Mouse (Mus musculus): Measurements from ENCODE around the gene Nup85.
"Not testable (repeated sequence)": the region's sequence is repeated elsewhere in the genome, so short reads cannot be mapped to it uniquely, and the experiment has no call there.

The Nup85 gene

GRCm38 (mm10) chr11:115564064-115564809 lies at the start of gene Nup85:
Gene Nup85 (plus strand): TSS chr11:115564434.
- DNase-seq (ENCODE audit: low spot score in 2 of 2): peak; percentile 93 to 96

- DNase-seq (ENCODE audit: low spot score in 2 of 2): no peak
Observed at GRCm38 (mm10) chr11:115515021-115515420, 49.2 kb upstream of the Nup85 start.

- no peak for DNase-seq (ENCODE audit: low spot score in 2 of 2)
Observed at GRCm38 (mm10) chr11:115516942-115517341, 47.3 kb upstream of the Nup85 start.

GRCm38 (mm10) chr11:115518693-115519092 lies 45.5 kb upstream of the Nup85 start:
- no peak for DNase-seq (ENCODE audit: low spot score in 2 of 2)

- DNase-seq (ENCODE audit: low spot score in 2 of 2): no peak
Observed at GRCm38 (mm10) chr11:115519581-115519980, 44.7 kb upstream of the Nup85 start.

- DNase-seq (ENCODE audit: low spot score in 2 of 2): no peak
Observed at GRCm38 (mm10) chr11:115520218-115520617, 44.0 kb upstream of the Nup85 start.

GRCm38 (mm10) chr11:115521080-115521479 lies 43.2 kb upstream of the Nup85 start:
- DNase-seq (ENCODE audit: low spot score in 2 of 2): no peak

GRCm38 (mm10) chr11:115522238-115522637 lies 42.0 kb upstream of the Nup85 start:
- DNase-seq (ENCODE audit: low spot score in 2 of 2): no peak

- no peak for DNase-seq (ENCODE audit: low spot score in 2 of 2)
Observed at GRCm38 (mm10) chr11:115522703-115523102, 41.5 kb upstream of the Nup85 start.

- not testable (repeated sequence) for DNase-seq (ENCODE audit: low spot score in 2 of 2)
Observed at GRCm38 (mm10) chr11:115526446-115526845, 37.8 kb upstream of the Nup85 start.

- no peak for DNase-seq (ENCODE audit: low spot score in 2 of 2)
Observed at GRCm38 (mm10) chr11:115534759-115535371, 29.4 kb upstream of the Nup85 start.

- peak; percentile 41 to 45 for DNase-seq (ENCODE audit: low spot score in 2 of 2)
Observed at GRCm38 (mm10) chr11:115535401-115536037, 28.7 kb upstream of the Nup85 start.

GRCm38 (mm10) chr11:115536038-115536681 lies 28.1 kb upstream of the Nup85 start, which contains the start of gene Sumo2:
Gene Sumo2 (minus strand): TSS chr11:115536276.
- DNase-seq (ENCODE audit: low spot score in 2 of 2): peak; percentile 98

- no peak for DNase-seq (ENCODE audit: low spot score in 2 of 2)
Observed at GRCm38 (mm10) chr11:115536856-115537568, 27.2 kb upstream of the Nup85 start.

- no peak for DNase-seq (ENCODE audit: low spot score in 2 of 2)
Observed at GRCm38 (mm10) chr11:115538045-115538444, 26.2 kb upstream of the Nup85 start.

GRCm38 (mm10) chr11:115543571-115543970 lies 20.7 kb upstream of the Nup85 start:
- DNase-seq (ENCODE audit: low spot score in 2 of 2): no peak

GRCm38 (mm10) chr11:115552783-115553182 lies 11.5 kb upstream of the Nup85 start:
- DNase-seq (ENCODE audit: low spot score in 2 of 2): no peak

- DNase-seq (ENCODE audit: low spot score in 2 of 2): no peak
Observed at GRCm38 (mm10) chr11:115555717-115556116, 8.5 kb upstream of the Nup85 start.

- no peak for DNase-seq (ENCODE audit: low spot score in 2 of 2)
Observed at GRCm38 (mm10) chr11:115563406-115563805, 828 bp upstream of the Nup85 start.

- no peak for DNase-seq (ENCODE audit: low spot score in 2 of 2)
Observed at GRCm38 (mm10) chr11:115564961-115565360, 727 bp downstream of the Nup85 start.

GRCm38 (mm10) chr11:115579080-115579479 lies 14.8 kb downstream of the Nup85 start:
- no peak for DNase-seq (ENCODE audit: low spot score in 2 of 2)
